Mouse (Mus musculus) limb, embryonic 13.5 days (tissue): ENCODE measurements around the gene Gm16503. TPM values are rescaled to one million over a fixed set of nuclear protein-coding genes. Genes with fewer than 3 reads are reported as not detected.
"Not testable (repeated sequence)": the region's sequence is repeated elsewhere in the genome, so short reads cannot be mapped to it uniquely, and the experiment has no call there.

ENCODE experiments used
- ATAC-seq: fragments of 200-750 bp; cut with Nextera tagmentation; 2 replicates; pipeline ENCODE4 v1.8.0; 2017; ENCODE audit warnings: low read depth, moderate number of reproducible peaks, moderate TSS enrichment; ENCODE audit not compliant: low FRiP score
- H3K27ac ChIP-seq: fragments of 300-500 bp; sonication (generic); 2 replicates; pipeline ENCODE4 v1.5.1; 2015; ENCODE audit warnings: inconsistent platforms, mild to moderate bottlenecking, moderate library complexity
- H3K27me3 ChIP-seq: fragments of 300-500 bp; sonication (generic); 2 replicates; pipeline ENCODE4 v1.6.1; 2015; ENCODE audit warnings: mild to moderate bottlenecking, inconsistent platforms
- H3K36me3 ChIP-seq: fragments of 300-500 bp; sonication (generic); 2 replicates; pipeline ENCODE4 v1.6.1; 2015; ENCODE audit warnings: inconsistent platforms, mild to moderate bottlenecking, moderate library complexity
- H3K4me1 ChIP-seq: fragments of 300-500 bp; sonication (generic); 2 replicates; pipeline ENCODE4 v1.6.1; 2015; ENCODE audit warnings: inconsistent platforms
- H3K4me2 ChIP-seq: fragments of 300-500 bp; sonication (generic); replicated peaks from 2 replicates; pipeline ENCODE4 v1.6.1; 2015; ENCODE audit warnings: inconsistent platforms, mild to moderate bottlenecking, moderate library complexity
- H3K4me3 ChIP-seq: fragments of 300-500 bp; sonication (generic); 2 replicates; pipeline ENCODE4 v1.5.1; 2015; ENCODE audit warnings: moderate library complexity, mild to moderate bottlenecking, inconsistent platforms
- H3K9ac ChIP-seq: fragments of 300-500 bp; sonication (generic); 2 replicates; pipeline ENCODE4 v1.6.1; 2015; ENCODE audit warnings: mild to moderate bottlenecking, inconsistent platforms
- H3K9me3 ChIP-seq: fragments of 300-500 bp; sonication (generic); 2 replicates; pipeline ENCODE4 v1.6.1; 2016; ENCODE audit warnings: inconsistent platforms
- WGBS: fragments of 180-500 bp; shearing (Covaris S2); methylation state at CpG from one replicate; pipeline ENCODE4 v1.1.7; 2015; 5-methylcytosine and 5-hydroxymethylcytosine counted together
- polyA plus RNA-seq: library from polyadenylated mRNA; unstranded; fragments of >200 nt; fragmentation: Nextera tagmentation; extraction: Ambion mirVana; gene quantifications from 2 replicates; pipeline ENCODE4 v1.2.1, GENCODE M21; 2015

Gene Gm16503
- polyA plus RNA-seq, result 0.87 and 1.2 TPM in 2 replicates

- peaks cover 61% of the 10 kb centered on the region for H3K9me3 ChIP-seq
Observed at GRCm38 (mm10) chr4:147539918-147540317, at the start of gene Gm16503. Gene Gm16503 (plus strand): TSS chr4:147540218.

GRCm38 (mm10) chr4:147492117-147492516 is 47.9 kb upstream of the Gm16503 start, which contains the start of gene Zfp982:
Gene Zfp982 (plus strand): TSS chr4:147492417.
- H3K4me3 ChIP-seq, H3K27me3 ChIP-seq, H3K4me1 ChIP-seq, H3K4me2 ChIP-seq, ATAC-seq, H3K9ac ChIP-seq, H3K27ac ChIP-seq: not testable (repeated sequence)
- 88% methylated on average over 7 of the region's 7 CpGs for WGBS
- peaks cover 28% of the 10 kb centered on the region for H3K36me3 ChIP-seq
- H3K9me3 ChIP-seq, result peaks cover 52% of the 10 kb centered on the region

More at GRCm38 (mm10) chr4:147539918-147540317, at the start of gene Gm16503:
- H3K4me3 ChIP-seq, H3K4me1 ChIP-seq, H3K27ac ChIP-seq, ATAC-seq, H3K9ac ChIP-seq, H3K36me3 ChIP-seq, H3K27me3 ChIP-seq, H3K4me2 ChIP-seq: not testable (repeated sequence)
- WGBS, result 90% methylated on average over 3 of the region's 3 CpGs

DNA sequence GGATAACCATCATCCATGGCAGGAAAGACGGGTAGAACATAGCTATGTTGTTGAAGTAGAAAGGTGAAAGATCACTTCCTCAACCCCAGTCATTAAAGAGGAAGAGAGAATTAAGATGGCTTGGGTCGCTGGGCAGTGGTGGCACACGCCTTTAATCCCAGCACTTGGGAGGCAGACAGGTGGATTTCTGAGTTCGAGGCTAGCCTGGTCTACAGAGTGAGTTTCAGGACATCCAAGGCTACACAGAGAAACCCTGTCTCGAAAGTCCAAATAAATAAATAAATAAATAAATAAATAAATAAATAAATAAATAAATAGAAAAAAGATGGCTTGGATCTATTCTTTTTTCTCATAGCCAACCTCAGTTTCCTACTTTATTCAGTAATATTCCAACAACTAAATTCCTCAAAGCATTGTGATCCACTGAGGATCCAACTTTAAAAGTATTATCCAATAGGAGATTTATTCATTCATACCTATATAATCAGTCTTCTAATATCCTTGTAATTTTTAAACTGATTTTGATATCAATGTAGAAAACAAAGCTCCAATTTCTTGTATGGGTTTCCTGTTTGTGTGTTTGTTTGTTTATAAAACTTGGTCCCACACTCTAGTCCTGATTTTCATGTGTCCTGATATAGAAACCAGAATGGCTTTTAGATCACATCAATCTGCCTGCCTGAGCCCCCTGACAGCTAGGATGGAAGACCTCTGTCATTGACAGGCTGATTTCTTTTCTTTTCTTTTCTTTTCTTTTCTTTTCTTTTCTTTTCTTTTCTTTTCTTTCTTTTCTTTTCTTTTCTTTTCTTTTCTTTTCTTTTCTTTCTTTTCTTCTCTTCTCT is 41.0 kb upstream of the Gm16503 start:
- not testable (repeated sequence) for H3K4me1 ChIP-seq, H3K4me2 ChIP-seq, H3K4me3 ChIP-seq, ATAC-seq, H3K27me3 ChIP-seq, H3K27ac ChIP-seq, H3K9ac ChIP-seq, H3K36me3 ChIP-seq
- H3K9me3 ChIP-seq, result peaks cover 17% of the 10 kb centered on the region
- WGBS, result 87% methylated on average over 5 of the region's 5 CpGs

DNA sequence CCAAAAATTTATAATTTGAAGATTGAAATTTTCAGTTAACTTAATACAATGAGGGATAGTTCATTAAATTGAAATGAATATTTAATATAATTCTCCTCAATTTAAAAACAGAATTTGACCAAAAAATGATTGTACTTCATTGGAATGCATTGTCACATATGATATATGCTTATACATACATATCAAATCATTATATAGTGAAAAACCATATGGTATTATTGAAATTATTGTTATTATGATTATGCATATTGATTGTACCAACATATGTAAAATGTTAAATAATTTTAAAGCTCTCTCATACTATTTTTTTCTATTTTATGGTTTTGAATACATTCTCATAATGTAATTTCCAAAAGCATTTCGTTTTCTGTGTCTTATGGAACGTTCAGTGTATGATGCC is 30.8 kb upstream of the Gm16503 start:
- WGBS, result 87% methylated on average over 2 of the region's 2 CpGs
- Histone ChIP-seq H3K4me2 (no peak overlapping the region), H3K4me1 (no peaks in the 10 kb centered on the region), H3K36me3 (peaks cover 19% of the 10 kb centered on the region), H3K27ac (no peak overlapping the region), H3K4me3 (no peak overlapping the region), H3K27me3 (no peaks in the 10 kb centered on the region), H3K9ac (no peak overlapping the region), H3K9me3 (peaks cover 17% of the 10 kb centered on the region)
- no peak for ATAC-seq

DNA sequence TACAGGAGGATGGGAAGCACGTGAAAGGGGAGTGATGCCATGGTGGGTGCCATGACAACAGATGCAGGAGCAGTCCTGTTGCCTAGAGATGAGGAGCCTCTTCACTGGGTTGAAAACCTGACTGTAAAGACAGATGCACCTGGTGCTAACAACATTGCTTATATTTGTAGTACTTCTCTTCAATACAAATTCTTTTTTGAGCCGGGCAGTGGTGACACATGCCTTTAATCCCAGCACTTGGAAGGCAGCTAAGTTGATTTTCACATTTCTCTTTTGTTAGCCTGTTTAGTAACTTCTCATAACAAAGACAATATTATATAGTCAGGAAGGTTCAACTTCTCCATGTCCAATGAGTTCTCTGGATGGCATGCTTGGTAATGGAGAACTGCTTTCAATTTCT is 21.0 kb upstream of the Gm16503 start:
- Histone ChIP-seq H3K36me3 (peaks cover 3% of the 10 kb centered on the region; the same call in 1 of the 2 replicates), H3K9ac (no peak overlapping the region), H3K4me3 (no peak overlapping the region), H3K27ac (no peak overlapping the region), H3K27me3 (no peaks in the 10 kb centered on the region), H3K4me1 (no peaks in the 10 kb centered on the region), H3K4me2 (no peak overlapping the region), H3K9me3 (peaks cover 63% of the 10 kb centered on the region)
- 74% methylated on average over 2 of the region's 2 CpGs for WGBS
- no peak for ATAC-seq

DNA sequence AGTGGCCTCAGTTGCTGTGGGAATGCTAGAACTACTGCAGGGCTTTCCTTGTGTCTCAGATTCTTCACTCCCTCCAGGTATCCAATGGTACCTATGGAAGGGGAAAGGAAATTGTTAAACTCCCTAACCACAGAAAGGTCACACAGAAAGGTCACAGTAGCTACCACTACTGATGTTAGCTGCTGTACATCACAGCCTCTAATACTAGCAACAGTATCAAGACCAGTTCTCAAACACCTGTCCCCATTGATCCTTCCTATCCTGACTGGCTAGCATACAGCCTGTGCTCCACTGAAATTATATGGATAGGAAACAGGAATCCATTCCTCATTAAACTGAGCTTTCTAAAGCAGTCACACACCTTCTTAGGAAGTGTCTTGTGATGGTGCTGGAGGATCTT is 19.9 kb upstream of the Gm16503 start:
- H3K4me2 ChIP-seq, result no peak overlapping the region
- no peak overlapping the region for H3K27ac ChIP-seq
- H3K4me3 ChIP-seq, result no peak overlapping the region
- 0 out of 2 replicates have a peak, but pooled peaks have one; percentile 9 for ATAC-seq
- peaks cover 67% of the 10 kb centered on the region for H3K9me3 ChIP-seq
- no peaks in the 10 kb centered on the region for H3K4me1 ChIP-seq
- H3K9ac ChIP-seq, result no peak overlapping the region
- H3K36me3 ChIP-seq, result peaks cover 3% of the 10 kb centered on the region; the same call in 1 of the 2 replicates
- H3K27me3 ChIP-seq, result no peaks in the 10 kb centered on the region

GRCm38 (mm10) chr4:147525125-147525524 is 14.9 kb upstream of the Gm16503 start:
- H3K27ac ChIP-seq, result no peak overlapping the region
- H3K27me3 ChIP-seq, result no peaks in the 10 kb centered on the region
- ATAC-seq, result no peak
- H3K9ac ChIP-seq, result no peak overlapping the region
- H3K4me2 ChIP-seq, result no peak overlapping the region
- H3K4me1 ChIP-seq, result no peaks in the 10 kb centered on the region
- H3K36me3 ChIP-seq, result no peaks in the 10 kb centered on the region
- 80% methylated on average over 1 of the region's 1 CpGs for WGBS
- H3K4me3 ChIP-seq, result no peak overlapping the region
- H3K9me3 ChIP-seq, result peaks cover 61% of the 10 kb centered on the region

DNA sequence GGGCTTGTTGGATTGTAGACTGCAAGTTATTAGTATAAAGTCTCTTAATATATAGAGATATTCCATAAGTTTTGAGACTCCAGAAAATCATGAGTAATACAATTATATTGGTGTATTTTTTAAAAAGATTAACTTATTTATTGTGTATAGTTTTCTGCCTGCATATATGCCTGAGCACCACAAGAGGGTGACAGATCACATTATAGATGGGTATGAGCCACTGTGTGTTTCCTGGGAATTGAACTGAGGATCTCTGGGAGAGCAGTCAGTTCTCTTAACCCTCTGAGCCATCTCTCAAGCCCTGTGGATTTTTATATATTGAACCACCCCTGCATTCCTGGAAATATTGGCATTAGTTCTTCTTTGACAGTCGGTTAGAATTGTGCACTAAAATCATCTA is 9.7 kb upstream of the Gm16503 start:
- H3K9ac ChIP-seq, result no peak overlapping the region
- no peak for ATAC-seq
- H3K4me3 ChIP-seq, result no peak overlapping the region
- WGBS, result 89% methylated on average over 1 of the region's 1 CpGs
- H3K9me3 ChIP-seq, result peaks cover 44% of the 10 kb centered on the region
- H3K4me1 ChIP-seq, result no peaks in the 10 kb centered on the region
- no peaks in the 10 kb centered on the region for H3K27me3 ChIP-seq
- no peaks in the 10 kb centered on the region for H3K36me3 ChIP-seq
- H3K4me2 ChIP-seq, result no peak overlapping the region
- no peak overlapping the region for H3K27ac ChIP-seq

- not testable (repeated sequence) for H3K4me3 ChIP-seq, H3K4me2 ChIP-seq, H3K27me3 ChIP-seq, H3K36me3 ChIP-seq, H3K9ac ChIP-seq, H3K4me1 ChIP-seq, ATAC-seq, H3K27ac ChIP-seq
- peaks cover 50% of the 10 kb centered on the region for H3K9me3 ChIP-seq
Observed at GRCm38 (mm10) chr4:147535916-147536315, 4.1 kb upstream of the Gm16503 start.

DNA sequence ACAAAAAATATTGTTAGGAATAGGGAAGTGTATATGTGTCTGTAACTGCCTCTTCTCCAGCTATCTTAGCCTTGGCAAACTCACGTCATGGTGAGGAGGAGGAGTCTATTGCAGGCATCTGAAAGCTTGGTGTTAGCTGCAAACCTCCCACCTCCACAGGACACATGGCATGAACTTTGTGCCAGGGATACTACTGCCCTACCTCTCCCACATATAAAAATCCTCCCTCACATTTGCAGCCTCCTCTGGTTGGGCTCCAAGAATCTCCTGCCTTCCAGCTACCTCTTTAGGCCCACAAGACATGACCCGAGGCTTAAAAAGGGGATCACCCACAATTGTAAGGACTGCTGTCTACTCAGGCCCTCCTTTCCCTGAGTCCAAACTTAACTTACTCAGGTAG is 2.3 kb upstream of the Gm16503 start:
- H3K9me3 ChIP-seq, result peaks cover 51% of the 10 kb centered on the region
- 73% methylated on average over 2 of the region's 2 CpGs for WGBS
- ATAC-seq, result no peak
- H3K9ac ChIP-seq, result no peak overlapping the region
- H3K4me3 ChIP-seq, result no peak overlapping the region
- H3K36me3 ChIP-seq, result no peaks in the 10 kb centered on the region; the same call in 1 of the 2 replicates
- no peak overlapping the region for H3K4me2 ChIP-seq
- H3K27me3 ChIP-seq, result no peaks in the 10 kb centered on the region
- H3K27ac ChIP-seq, result no peak overlapping the region
- no peaks in the 10 kb centered on the region for H3K4me1 ChIP-seq

GRCm38 (mm10) chr4:147541105-147541504 is 1.1 kb downstream of the Gm16503 start:
- no peak overlapping the region for H3K4me3 ChIP-seq
- no peak overlapping the region for H3K27ac ChIP-seq
- H3K36me3 ChIP-seq, result no peaks in the 10 kb centered on the region; the same call in 1 of the 2 replicates
- no peak overlapping the region for H3K4me2 ChIP-seq
- no peak for ATAC-seq
- no peaks in the 10 kb centered on the region for H3K4me1 ChIP-seq
- H3K9me3 ChIP-seq, result peaks cover 52% of the 10 kb centered on the region
- H3K9ac ChIP-seq, result no peak overlapping the region
- no peaks in the 10 kb centered on the region for H3K27me3 ChIP-seq

DNA sequence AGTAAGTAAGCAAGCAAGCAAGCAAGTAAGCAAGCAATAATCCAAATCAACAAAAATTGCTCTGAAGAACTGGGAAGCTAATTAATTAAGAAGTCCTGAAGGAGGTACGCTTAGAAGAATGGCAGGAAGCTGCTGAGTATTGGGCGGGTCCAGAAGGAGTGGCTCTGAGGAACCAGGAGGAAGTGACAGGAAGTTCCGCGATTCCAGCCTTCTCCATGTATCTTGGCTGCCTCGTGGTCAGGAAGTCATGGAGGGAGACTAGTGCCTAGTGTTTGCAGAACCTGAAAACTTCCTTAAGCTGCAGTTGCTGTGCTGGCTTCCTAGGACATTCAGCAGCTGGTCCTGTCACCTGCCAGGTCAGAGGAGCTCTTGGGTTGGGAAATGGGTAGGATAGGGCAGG is 13.1 kb downstream of the Gm16503 start, which contains the start of gene Zfp985:
TSS of gene Zfp985 (plus strand) at position 207 of the 400 bp plus-strand sequence.
- not testable (repeated sequence) for H3K27me3 ChIP-seq, H3K4me2 ChIP-seq, H3K4me1 ChIP-seq, H3K36me3 ChIP-seq, H3K27ac ChIP-seq, ATAC-seq, H3K9ac ChIP-seq, H3K4me3 ChIP-seq
- 73% methylated on average over 5 of the region's 5 CpGs for WGBS
- H3K9me3 ChIP-seq, result peaks cover 15% of the 10 kb centered on the region

- ATAC-seq, H3K4me2 ChIP-seq, H3K4me3 ChIP-seq, H3K9ac ChIP-seq, H3K4me1 ChIP-seq, H3K36me3 ChIP-seq, H3K27ac ChIP-seq, H3K27me3 ChIP-seq: not testable (repeated sequence)
- peaks cover 23% of the 10 kb centered on the region for H3K9me3 ChIP-seq
- WGBS, result 75% methylated on average over 2 of the region's 2 CpGs
Observed at GRCm38 (mm10) chr4:147554361-147554760, 14.3 kb downstream of the Gm16503 start.
